Mouse (Mus musculus): ENCODE results near the gene Msln.

GRCm38 (mm10) chr17:25796211-25796771 lies 42.1 kb upstream of the Msln start:
- TF ChIP-seq EP300 (IDR thresholded peaks at IDR 0.05; ENCODE audit: low read depth in 1 of 2, low read length in 2 of 2): no peak
- TF ChIP-seq MYB (IDR thresholded peaks at IDR 0.05; ENCODE audit: low read depth, low read length): no peak
- no peak for TF ChIP-seq MAFK (IDR thresholded peaks at IDR 0.05; ENCODE audit: borderline replicate concordance, low read depth, low read length)
- no peak for TF ChIP-seq ZMIZ1 (IDR thresholded peaks at IDR 0.05; ENCODE audit: low read depth, low read length)
- TF ChIP-seq CTCF (IDR thresholded peaks at IDR 0.05 in 2 of 3, conservative IDR thresholded peaks at IDR 0.05 in 1 of 3; ENCODE audit: control insufficient read depth in 1 of 3, insufficient read depth in 1 of 3, low read depth in 2 of 3, low read length in 3 of 3, poor library complexity in 1 of 3, severe bottlenecking in 1 of 3): no peak
- TF ChIP-seq RAD21 (IDR thresholded peaks at IDR 0.05; ENCODE audit: low read depth, low read length): no peak
- TF ChIP-seq POLR2A (IDR thresholded peaks at IDR 0.05; ENCODE audit: control insufficient read depth in 1 of 2, insufficient read depth in 1 of 2, low read depth in 1 of 2, low read length in 2 of 2, poor library complexity in 1 of 2): 0 out of 4 replicates have a peak, but pooled peaks of 1 of the 2 experiments have one; percentile 1
- no peak for TF ChIP-seq BHLHE40 (IDR thresholded peaks at IDR 0.05; ENCODE audit: borderline replicate concordance, low read depth, low read length)
- TF ChIP-seq SIN3A (IDR thresholded peaks at IDR 0.05; ENCODE audit: low read length): no peak
- no peak for TF ChIP-seq RCOR1 (IDR thresholded peaks at IDR 0.05; ENCODE audit: low read depth, low read length)
- no peak for TF ChIP-seq ZNF384 (IDR thresholded peaks at IDR 0.05; ENCODE audit: low read depth, low read length)
- TF ChIP-seq MAX (IDR thresholded peaks at IDR 0.05; ENCODE audit: low read length): no peak
- no peak for TF ChIP-seq TCF12 (IDR thresholded peaks at IDR 0.05; ENCODE audit: low read depth, low read length)
- no peak for TF ChIP-seq GATA1 (IDR thresholded peaks at IDR 0.05; ENCODE audit: low read depth, low read length)
